Mouse (Mus musculus): ENCODE measurements around the gene Ube2d1. TPM values are rescaled to one million over a fixed set of nuclear protein-coding genes. Genes with fewer than 3 reads are reported as not detected.

The Ube2d1 gene
- total and polyA plus RNA-seq, 3 experiments = 2.9 to 16.5 TPM; not detected in 1

DNA sequence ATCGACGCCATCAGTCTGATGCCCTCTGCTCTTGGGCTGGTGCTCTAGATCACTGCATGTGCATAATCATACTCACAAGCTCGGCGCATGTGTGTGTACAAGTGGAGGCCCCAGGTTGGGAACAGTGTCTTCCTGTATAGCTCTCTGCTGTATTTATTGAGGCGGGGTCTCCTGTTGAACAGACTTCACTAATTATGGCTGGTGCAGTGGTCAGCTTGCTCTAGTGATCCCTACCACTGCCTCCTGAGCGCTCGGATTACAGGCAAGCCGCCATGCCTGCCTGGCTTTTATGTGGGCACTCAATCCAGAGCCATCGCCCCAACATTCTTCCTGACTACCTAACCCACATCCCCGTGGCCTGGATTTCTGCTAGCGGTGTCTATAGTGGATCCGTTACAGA is 45.0 kb upstream of the Ube2d1 start:
- Histone ChIP-seq H3K36me3 (ENCODE audit: control insufficient read depth in 1 of 2, insufficient read depth in 2 of 2, low read length in 2 of 2) (peaks cover 0 to 5% of the 10 kb centered on the region in 2 experiments; a peak in 2 of 4 replicates), H3K79me2 (ENCODE audit: control insufficient read depth, insufficient read depth, low read length, poor library complexity) (no peaks in the 10 kb centered on the region), H3K4me3 (ENCODE audit: control insufficient read depth in 1 of 2, insufficient read depth in 1 of 2, low read depth in 2 of 2, low read length in 2 of 2) (no peak overlapping the region), H3K27ac (ENCODE audit: control insufficient read depth, low read depth, low read length) (no peak overlapping the region), H3K9me3 (replicated peaks; ENCODE audit: insufficient read depth, low read length) (no peaks in the 10 kb centered on the region), H3K9ac (ENCODE audit: control insufficient read depth, low read depth, low read length, poor library complexity, severe bottlenecking) (no peak overlapping the region), H3K4me1 (ENCODE audit: control insufficient read depth in 1 of 2, insufficient read depth in 2 of 2, low read length in 2 of 2) (no peaks in the 10 kb centered on the region), H3K27me3 (ENCODE audit: control insufficient read depth in 1 of 2, insufficient read depth in 2 of 2, low read length in 2 of 2) (no peaks in the 10 kb centered on the region)
- no peak for TF ChIP-seq POLR2AphosphoS5 (IDR thresholded peaks at IDR 0.05; ENCODE audit: borderline replicate concordance, low read depth, low read length)
- no peak for DNase-seq (ENCODE audit: low read depth, low spot score)

DNA sequence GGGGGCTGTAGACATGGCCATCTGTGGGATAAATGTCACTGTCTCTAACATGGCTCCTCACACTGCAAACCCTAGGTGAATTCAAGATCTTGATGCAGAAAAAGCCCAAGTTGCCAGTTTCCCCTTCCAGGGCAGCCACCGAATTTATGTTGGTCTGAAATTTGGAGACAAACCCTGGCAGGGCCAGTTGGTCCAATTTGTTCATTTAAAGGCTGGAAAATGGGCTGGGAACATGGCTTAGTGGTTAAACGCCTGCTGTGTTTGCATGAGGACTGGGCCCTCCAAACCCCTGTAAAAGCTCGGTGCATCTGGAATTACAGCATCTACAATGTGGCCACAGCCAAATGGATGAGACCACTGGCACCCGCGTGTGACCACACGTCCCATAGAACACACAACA is 44.2 kb upstream of the Ube2d1 start:
- H3K79me2 ChIP-seq (ENCODE audit: control insufficient read depth, insufficient read depth, low read length, poor library complexity) = no peaks in the 10 kb centered on the region
- no peaks in the 10 kb centered on the region for H3K4me1 ChIP-seq (ENCODE audit: control insufficient read depth in 1 of 2, insufficient read depth in 2 of 2, low read length in 2 of 2)
- H3K9ac ChIP-seq (ENCODE audit: control insufficient read depth, low read depth, low read length, poor library complexity, severe bottlenecking) = no peak overlapping the region
- no peak for DNase-seq (ENCODE audit: low read depth, low spot score)
- peaks cover 0 to 5% of the 10 kb centered on the region in 2 experiments; a peak in 2 of 4 replicates for H3K36me3 ChIP-seq (ENCODE audit: control insufficient read depth in 1 of 2, insufficient read depth in 2 of 2, low read length in 2 of 2)
- TF ChIP-seq ZNF384 (IDR thresholded peaks at IDR 0.05; ENCODE audit: low read depth, low read length) (no peak), MAFK (IDR thresholded peaks at IDR 0.05; ENCODE audit: borderline replicate concordance, low read depth, low read length) (no peak), ELF1 (IDR thresholded peaks at IDR 0.05; ENCODE audit: low read depth, low read length) (no peak), JUND (IDR thresholded peaks at IDR 0.05; ENCODE audit: low read depth, low read length) (no peak), MYC (IDR thresholded peaks at IDR 0.05; ENCODE audit: low read depth, low read length) (no peak), MAX (IDR thresholded peaks at IDR 0.05; ENCODE audit: low read length) (no peak), GATA1 (IDR thresholded peaks at IDR 0.05; ENCODE audit: low read depth, low read length) (no peak), RCOR1 (IDR thresholded peaks at IDR 0.05; ENCODE audit: low read depth, low read length) (no peak), POLR2AphosphoS2 (IDR thresholded peaks at IDR 0.05; ENCODE audit: low read length) (no peak), EP300 (IDR thresholded peaks at IDR 0.05; ENCODE audit: low read depth in 1 of 2, low read length in 2 of 2) (no peak), HCFC1 (IDR thresholded peaks at IDR 0.05; ENCODE audit: low read depth, low read length) (no peak), ZC3H11A (IDR thresholded peaks at IDR 0.05; ENCODE audit: low read depth, low read length) (no peak), ETS1 (IDR thresholded peaks at IDR 0.05; ENCODE audit: low read depth, low read length) (no peak), GABPA (IDR thresholded peaks at IDR 0.05; ENCODE audit: low read depth, low read length) (no peak), TCF12 (IDR thresholded peaks at IDR 0.05; ENCODE audit: low read depth, low read length) (no peak)
- H3K4me3 ChIP-seq (ENCODE audit: control insufficient read depth in 1 of 2, insufficient read depth in 1 of 2, low read depth in 2 of 2, low read length in 2 of 2) = no peak overlapping the region
- H3K9me3 ChIP-seq (replicated peaks; ENCODE audit: insufficient read depth, low read length) = no peaks in the 10 kb centered on the region
- H3K27me3 ChIP-seq (ENCODE audit: control insufficient read depth in 1 of 2, insufficient read depth in 2 of 2, low read length in 2 of 2) = no peaks in the 10 kb centered on the region
- no peak overlapping the region for H3K27ac ChIP-seq (ENCODE audit: control insufficient read depth, low read depth, low read length)

DNA sequence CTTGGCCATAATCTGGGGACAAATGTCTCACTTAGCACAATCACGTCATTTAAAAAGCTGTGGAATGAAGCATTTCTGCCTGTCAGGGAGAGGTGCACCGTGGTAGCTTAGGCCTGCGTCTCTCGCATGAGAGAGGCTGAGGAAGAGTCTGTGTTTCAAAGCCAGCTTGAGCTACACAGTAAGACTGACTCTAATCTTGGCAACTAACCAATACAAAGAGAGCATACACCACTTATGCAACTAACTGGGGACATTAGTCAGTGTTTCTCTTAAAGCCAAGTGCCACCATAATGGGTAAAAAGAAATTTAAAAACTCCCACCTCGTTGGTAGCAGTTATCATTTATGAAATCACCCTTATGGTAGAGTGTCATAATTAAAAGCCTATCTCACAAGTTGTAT is 43.8 kb upstream of the Ube2d1 start:
- TF ChIP-seq GATA1 (IDR thresholded peaks at IDR 0.05; ENCODE audit: low read depth, low read length) (no peak), ELF1 (IDR thresholded peaks at IDR 0.05; ENCODE audit: low read depth, low read length) (no peak), USF2 (IDR thresholded peaks at IDR 0.05; ENCODE audit: borderline replicate concordance in 1 of 2, insufficient read depth in 1 of 2, low read depth in 1 of 2, low read length in 2 of 2) (no peak), UBTF (IDR thresholded peaks at IDR 0.05; ENCODE audit: borderline replicate concordance, insufficient read depth, low read depth, low read length) (no peak), MAZ (IDR thresholded peaks at IDR 0.05; ENCODE audit: low read depth, low read length) (no peak), GABPA (IDR thresholded peaks at IDR 0.05; ENCODE audit: low read depth, low read length) (no peak), ZC3H11A (IDR thresholded peaks at IDR 0.05; ENCODE audit: low read depth, low read length) (no peak), TAL1 (IDR thresholded peaks at IDR 0.05; ENCODE audit: low read length) (no peak), CHD2 (IDR thresholded peaks at IDR 0.05; ENCODE audit: low read length) (no peak), E2F4 (IDR thresholded peaks at IDR 0.05; ENCODE audit: borderline replicate concordance, low read depth, low read length) (no peak), TCF12 (IDR thresholded peaks at IDR 0.05; ENCODE audit: low read depth, low read length) (no peak), ZMIZ1 (IDR thresholded peaks at IDR 0.05; ENCODE audit: low read depth, low read length) (no peak), NRF1 (IDR thresholded peaks at IDR 0.05; ENCODE audit: insufficient read depth, low read depth, low read length, poor library complexity, severe bottlenecking) (no peak), MAX (IDR thresholded peaks at IDR 0.05; ENCODE audit: low read length) (no peak)
- H3K27ac ChIP-seq (ENCODE audit: control insufficient read depth, low read depth, low read length) = no peak overlapping the region
- H3K9ac ChIP-seq (ENCODE audit: control insufficient read depth, low read depth, low read length, poor library complexity, severe bottlenecking) = no peak overlapping the region
- peaks cover 0 to 2% of the 10 kb centered on the region in 2 experiments; a peak in 2 of 4 replicates for H3K36me3 ChIP-seq (ENCODE audit: control insufficient read depth in 1 of 2, insufficient read depth in 2 of 2, low read length in 2 of 2)
- no peak overlapping the region for H3K4me3 ChIP-seq (ENCODE audit: control insufficient read depth in 1 of 2, insufficient read depth in 1 of 2, low read depth in 2 of 2, low read length in 2 of 2)
- H3K27me3 ChIP-seq (ENCODE audit: control insufficient read depth in 1 of 2, insufficient read depth in 2 of 2, low read length in 2 of 2) = no peaks in the 10 kb centered on the region
- DNase-seq (ENCODE audit: low read depth, low spot score) = no peak
- H3K79me2 ChIP-seq (ENCODE audit: control insufficient read depth, insufficient read depth, low read length, poor library complexity) = no peaks in the 10 kb centered on the region
- no peaks in the 10 kb centered on the region for H3K4me1 ChIP-seq (ENCODE audit: control insufficient read depth in 1 of 2, insufficient read depth in 2 of 2, low read length in 2 of 2)
- no peaks in the 10 kb centered on the region for H3K9me3 ChIP-seq (replicated peaks; ENCODE audit: insufficient read depth, low read length)

All from MEL (cell line).